ENCODE assay signal across 22 mouse cellular contexts in genomic region chr16:4096898-4097297, GRCm38 (mm10).
"Had no signal": no experiment of that assay in that cellular context is flagged by ENCODE, and none has a peak within 500 bp of the region (broad histone marks: within the 10 kb centered on the region; RNA-seq: fewer than 3 reads in every experiment).

No protein-coding gene starts in this region.

- H3K9ac ChIP-seq: kidney, embryonic 15.5 days; limb, embryonic 12.5 days; limb, embryonic 15.5 days; midbrain, embryonic 13.5 days; neural tube, embryonic 13.5 days had no signal

- ATAC-seq: midbrain, embryonic 13.5 days; midbrain, embryonic 16.5 days had no signal

- H3K4me3 ChIP-seq: kidney, embryonic 15.5 days; limb, embryonic 12.5 days; limb, embryonic 15.5 days; midbrain, embryonic 10.5 days; midbrain, embryonic 13.5 days; myocyte; neural tube, embryonic 13.5 days had no signal

- H3K4me1 ChIP-seq: kidney, embryonic 15.5 days; limb, embryonic 12.5 days; limb, embryonic 15.5 days; midbrain, embryonic 10.5 days; midbrain, embryonic 13.5 days; neural tube, embryonic 13.5 days had no signal

- H3K4me2 ChIP-seq: kidney, embryonic 15.5 days; limb, embryonic 12.5 days; limb, embryonic 15.5 days; midbrain, embryonic 13.5 days; neural tube, embryonic 13.5 days had no signal

- DNase-seq: kidney, adult 11 months; kidney, adult 8-10 months; kidney, postnatal 14 days; kidney, postnatal 4 days; left cerebral cortex, postnatal 4 days; lung, adult 2 months; lung, postnatal 14 days; lung, postnatal 4 days; retina, postnatal 1 day; right cerebral cortex, postnatal 25 days; spleen, adult 18-20 months; thymus, adult 2 months; thymus, postnatal 14 days; thymus, postnatal 4 days had no signal

- H3K27me3 ChIP-seq: kidney, embryonic 15.5 days; limb, embryonic 12.5 days; limb, embryonic 15.5 days; midbrain, embryonic 13.5 days; neural tube, embryonic 13.5 days had no signal

- H3K27ac ChIP-seq: kidney, embryonic 15.5 days; limb, embryonic 12.5 days; limb, embryonic 15.5 days; midbrain, embryonic 10.5 days; midbrain, embryonic 13.5 days; neural tube, embryonic 13.5 days had no signal

- H3K9me3 ChIP-seq: kidney, embryonic 15.5 days; limb, embryonic 12.5 days; limb, embryonic 15.5 days; midbrain, embryonic 10.5 days; midbrain, embryonic 13.5 days; neural tube, embryonic 13.5 days had no signal
